Mouse (Mus musculus) retina, embryonic 14.5 days (tissue): ENCODE measurements around the gene Casp14.
"Not testable (repeated sequence)": the region's sequence is repeated elsewhere in the genome, so short reads cannot be mapped to it uniquely, and the experiment has no call there.

Experiments
- DNase-seq: peaks from one replicate; pipeline ENCODE4 v3.0.0-alpha.2; 2015; ENCODE audit warnings: low spot score

Casp14 gene

DNA sequence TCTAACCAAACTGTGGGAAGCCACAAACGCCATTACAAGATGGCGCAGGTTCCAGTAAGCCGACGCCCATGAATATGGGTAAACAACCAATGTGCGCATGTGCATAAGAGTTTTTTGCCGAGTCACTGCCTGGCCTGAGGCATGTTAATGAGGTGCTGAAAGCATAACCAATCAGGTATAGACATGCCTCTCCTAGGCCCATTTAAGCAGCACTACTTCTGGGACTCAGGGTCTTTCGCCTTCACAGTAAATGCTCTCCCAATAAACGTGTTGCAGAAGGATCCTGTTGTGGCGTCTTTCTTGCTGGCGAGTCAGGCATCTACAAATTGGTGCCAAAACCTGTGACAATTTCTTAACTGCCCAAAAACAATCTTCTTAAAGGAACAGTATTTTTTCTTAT, 51.4 kb downstream of the Casp14 start:
- DNase-seq, result not testable (repeated sequence)

DNA sequence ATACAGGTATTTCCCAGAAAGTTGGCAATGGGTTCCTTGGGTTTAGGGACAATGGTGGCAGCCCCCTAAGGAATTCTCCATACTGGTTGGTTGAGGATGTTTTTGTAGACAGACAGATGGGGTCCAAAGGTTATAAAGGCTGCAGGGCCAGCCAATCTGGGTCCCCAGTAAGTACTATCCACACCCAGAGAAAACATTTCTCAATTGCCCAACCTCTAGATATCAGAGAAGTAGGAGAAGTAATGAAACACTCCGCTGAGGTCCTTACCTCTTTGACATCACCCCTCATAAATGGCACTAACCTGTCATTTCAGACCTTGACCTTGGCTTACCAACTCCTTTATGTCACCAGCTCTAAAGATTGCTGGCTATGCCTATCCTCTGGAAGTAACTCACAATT, 53.5 kb downstream of the Casp14 start:
- DNase-seq, result no peak
